Mouse (Mus musculus) heart, embryonic 14.5 days (tissue): ENCODE data around the gene Clint1. TPM values are rescaled to one million over a fixed set of nuclear protein-coding genes. Genes with fewer than 3 reads are reported as not detected.
A peak's percentile ranks its signal among the peaks of the same experiment; 100 is the strongest.

ENCODE experiments used
- ATAC-seq: fragments of 200-750 bp; cut with Nextera tagmentation; 2 replicates; pipeline ENCODE4 v1.8.0; 2017; ENCODE audit warnings: low read depth, moderate TSS enrichment; ENCODE audit not compliant: insufficient number of reproducible peaks, insufficient read depth, low FRiP score
- H3K27ac ChIP-seq, 2 experiments: fragments of 200-500 bp in 1 of 2; fragments of 300-500 bp in 1 of 2; sonication (generic) in 1 of 2; replicated peaks in 1 of 2; 2 replicates each; pipeline ENCODE4 v1.5.1; 2012 to 2014; ENCODE audit warnings: low read depth in 2 of 2, low read length in 2 of 2, control low read depth in 1 of 2, mild to moderate bottlenecking in 1 of 2, mixed read lengths in 1 of 2; ENCODE audit not compliant: control insufficient read depth in 1 of 2, insufficient read depth in 1 of 2
- H3K27me3 ChIP-seq: fragments of 300-500 bp; sonication (generic); 2 replicates; pipeline ENCODE4 v1.6.1; 2014; ENCODE audit warnings: mild to moderate bottlenecking, low read length, control low read depth; ENCODE audit not compliant: control insufficient read depth, insufficient read depth
- H3K36me3 ChIP-seq: fragments of 300-500 bp; sonication (generic); 2 replicates; pipeline ENCODE4 v1.6.1; 2014; ENCODE audit warnings: mild to moderate bottlenecking, control low read depth, low read length, mixed read lengths; ENCODE audit not compliant: control insufficient read depth, insufficient read depth
- H3K4me1 ChIP-seq, 2 experiments: fragments of 200-500 bp in 1 of 2; fragments of 300-500 bp in 1 of 2; sonication (generic) in 1 of 2; 2 replicates each; pipeline ENCODE4 v1.6.1; 2012 to 2014; ENCODE audit warnings: low read length in 2 of 2, control low read depth in 1 of 2, mixed read lengths in 1 of 2; ENCODE audit not compliant: control insufficient read depth in 2 of 2, insufficient read depth in 2 of 2
- H3K4me2 ChIP-seq: fragments of 300-500 bp; sonication (generic); 2 replicates; pipeline ENCODE4 v1.6.1; 2014; ENCODE audit warnings: mild to moderate bottlenecking, low read length
- H3K4me3 ChIP-seq, 2 experiments: fragments of 200-500 bp in 1 of 2; fragments of 300-500 bp in 1 of 2; sonication (generic) in 1 of 2; 2 replicates each; pipeline ENCODE4 v1.5.1; 2012 to 2014; ENCODE audit warnings: low read length in 2 of 2, mild to moderate bottlenecking in 2 of 2, control low read depth in 1 of 2, low read depth in 1 of 2, moderate library complexity in 1 of 2; ENCODE audit not compliant: control insufficient read depth in 1 of 2, insufficient read depth in 1 of 2
- H3K9ac ChIP-seq: fragments of 300-500 bp; sonication (generic); 2 replicates; pipeline ENCODE4 v1.6.1; 2014; ENCODE audit warnings: mild to moderate bottlenecking, low read length
- H3K9me3 ChIP-seq: fragments of 300-500 bp; sonication (generic); 2 replicates; pipeline ENCODE4 v1.6.1; 2016; ENCODE audit warnings: low read length, control low read depth; ENCODE audit not compliant: control insufficient read depth
- WGBS: fragments of 180-500 bp; shearing (Covaris S2); extraction: QIAGEN DNeasy Blood & Tissue Kit; methylation state at CpG from one replicate; pipeline ENCODE4 v1.1.7; 2014; 5-methylcytosine and 5-hydroxymethylcytosine counted together
- polyA plus RNA-seq: library from polyadenylated mRNA; unstranded; fragments of >200 nt; fragmentation: Nextera tagmentation; extraction: Ambion mirVana; gene quantifications from 2 replicates; pipeline ENCODE4 v1.2.1, GENCODE M21; 2014

The Clint1 gene
- 47.3 and 48.7 TPM in 2 replicates for polyA plus RNA-seq

- Histone ChIP-seq H3K4me2 (peak within 1 kb of the TSS; percentile 83), H3K9me3 (no peaks in the 10 kb centered on the region), H3K27ac (peak within 1 kb of the TSS; percentile 53 to 75), H3K27me3 (no peaks in the 10 kb centered on the region), H3K9ac (peak within 1 kb of the TSS; percentile 96), H3K36me3 (peaks cover 20% of the 10 kb centered on the region), H3K4me1 (peaks cover 6 to 39% of the 10 kb centered on the region in 2 experiments), H3K4me3 (peak within 1 kb of the TSS; percentile 82 to 89)
- ATAC-seq = peak; percentile 89
- under 1% methylated on average over 56 of the region's 57 CpGs for WGBS
Measured at GRCm38 (mm10) chr11:45851516-45852123, at the start of gene Clint1. Gene Clint1, plus strand, starts transcription at chr11:45852051.

GRCm38 (mm10) chr11:45804068-45804467 is 47.8 kb upstream of the Clint1 start:
- Histone ChIP-seq H3K27me3 (no peaks in the 10 kb centered on the region), H3K27ac (no peak overlapping the region), H3K4me3 (no peak overlapping the region), H3K36me3 (no peaks in the 10 kb centered on the region), H3K9ac (no peak overlapping the region), H3K9me3 (no peaks in the 10 kb centered on the region), H3K4me2 (no peak overlapping the region), H3K4me1 (peaks cover 0 to 2% of the 10 kb centered on the region in 2 experiments; a peak in 2 of 4 replicates)
- WGBS = 76% methylated on average over 4 of the region's 4 CpGs
- ATAC-seq = no peak

GRCm38 (mm10) chr11:45805312-45805772 is 46.5 kb upstream of the Clint1 start:
- Histone ChIP-seq H3K9me3 (no peaks in the 10 kb centered on the region), H3K4me2 (no peak overlapping the region), H3K4me1 (peaks cover 0 to 2% of the 10 kb centered on the region in 2 experiments; a peak in 1 of 4 replicates), H3K27ac (no peak overlapping the region), H3K27me3 (no peaks in the 10 kb centered on the region), H3K4me3 (no peak overlapping the region), H3K9ac (no peak overlapping the region), H3K36me3 (no peaks in the 10 kb centered on the region)
- 25% methylated on average over 6 of the region's 6 CpGs for WGBS
- ATAC-seq = peak; percentile 35; the same call in 1 of the 2 replicates

- no peak overlapping the region for H3K4me3 ChIP-seq
- H3K27ac ChIP-seq = no peak overlapping the region
- 66% methylated on average over 2 of the region's 2 CpGs for WGBS
- no peak for ATAC-seq
- H3K27me3 ChIP-seq = no peaks in the 10 kb centered on the region
- no peak overlapping the region for H3K9ac ChIP-seq
- H3K36me3 ChIP-seq = no peaks in the 10 kb centered on the region
- no peak overlapping the region for H3K4me2 ChIP-seq
- no peaks in the 10 kb centered on the region for H3K9me3 ChIP-seq
- H3K4me1 ChIP-seq = peaks cover 0 to 2% of the 10 kb centered on the region in 2 experiments; a peak in 1 of 4 replicates
Measured at GRCm38 (mm10) chr11:45805810-45806209, 46.0 kb upstream of the Clint1 start.

- H3K4me3 ChIP-seq = no peak overlapping the region
- no peak overlapping the region for H3K9ac ChIP-seq
- no peaks in the 10 kb centered on the region for H3K27me3 ChIP-seq
- no peaks in the 10 kb centered on the region for H3K36me3 ChIP-seq
- no peak overlapping the region for H3K4me2 ChIP-seq
- 89% methylated on average over 2 of the region's 2 CpGs for WGBS
- H3K9me3 ChIP-seq = no peaks in the 10 kb centered on the region
- H3K27ac ChIP-seq = no peak overlapping the region
- H3K4me1 ChIP-seq = peaks cover 0 to 2% of the 10 kb centered on the region in 2 experiments; a peak in 1 of 4 replicates
- ATAC-seq = no peak
Measured at GRCm38 (mm10) chr11:45806264-45806663, 45.6 kb upstream of the Clint1 start.

GRCm38 (mm10) chr11:45806809-45807208 is 45.0 kb upstream of the Clint1 start:
- Histone ChIP-seq H3K36me3 (no peaks in the 10 kb centered on the region), H3K4me1 (peaks cover 0 to 2% of the 10 kb centered on the region in 2 experiments; a peak in 1 of 4 replicates), H3K4me2 (no peak overlapping the region), H3K9me3 (no peaks in the 10 kb centered on the region), H3K4me3 (no peak overlapping the region), H3K27ac (no peak overlapping the region), H3K27me3 (no peaks in the 10 kb centered on the region), H3K9ac (no peak overlapping the region)
- no peak for ATAC-seq
- WGBS = 87% methylated on average over 3 of the region's 3 CpGs

- WGBS = 68% methylated on average over 12 of the region's 12 CpGs
- H3K36me3 ChIP-seq = no peaks in the 10 kb centered on the region
- no peak overlapping the region for H3K9ac ChIP-seq
- no peak overlapping the region for H3K4me3 ChIP-seq
- no peak overlapping the region for H3K27ac ChIP-seq
- peaks cover 0 to 2% of the 10 kb centered on the region in 2 experiments; a peak in 1 of 4 replicates for H3K4me1 ChIP-seq
- no peak overlapping the region for H3K4me2 ChIP-seq
- no peaks in the 10 kb centered on the region for H3K9me3 ChIP-seq
- ATAC-seq = no peak
- no peaks in the 10 kb centered on the region for H3K27me3 ChIP-seq
Measured at GRCm38 (mm10) chr11:45807820-45808219, 44.0 kb upstream of the Clint1 start.
